11 mouse cellular contexts compared by ENCODE assay signal in genomic region chr12:71919156-71919555, GRCm38 (mm10).
A peak's percentile ranks its signal among the peaks of the same experiment; 100 is the strongest.
DNase-seq lines count a peak whose midpoint lies in the region; ATAC-seq and TF ChIP-seq lines count a peak whose summit lies in the region.
"Had no signal": no experiment of that assay in that cellular context is flagged by ENCODE, and none has a peak within 500 bp of the region (broad histone marks: within the 10 kb centered on the region; RNA-seq: fewer than 3 reads in every experiment).

No protein-coding gene starts in this region.

- peaks cover 38% of the 10 kb centered on the region for H3K4me1 ChIP-seq in heart, embryonic 16.5 days (ENCODE audit: control insufficient read depth, insufficient read depth, low read length)
- H3K4me1 ChIP-seq in neural tube, embryonic 15.5 days: peaks cover 29% of the 10 kb centered on the region
- peaks cover 15% of the 10 kb centered on the region; the same call in 1 of the 2 replicates for H3K4me1 ChIP-seq in lung, postnatal 0 days (ENCODE audit: insufficient read depth, low read depth, low read length)

- intact Hi-C loops in heart, postnatal 36 days (cut with DNase I): no loop called here

- peak; percentile 31; the same call in 1 of the 2 replicates for TF ChIP-seq EP300 in lung, postnatal 0 days (IDR thresholded peaks at IDR 0.05)

- H3K36me3 ChIP-seq in heart, embryonic 16.5 days (ENCODE audit: control insufficient read depth, insufficient read depth): peaks cover 15% of the 10 kb centered on the region
- H3K36me3 ChIP-seq in neural tube, embryonic 15.5 days: peaks cover 21% of the 10 kb centered on the region
- H3K36me3 ChIP-seq in lung, postnatal 0 days (ENCODE audit: insufficient read depth, low read length): peaks cover 26% of the 10 kb centered on the region

- WGBS in heart, embryonic 16.5 days: 28% methylated on average over 4 of the region's 4 CpGs
- 68% methylated on average over 4 of the region's 4 CpGs for WGBS in neural tube, embryonic 15.5 days
- WGBS in lung, postnatal 0 days: 19% methylated on average over 4 of the region's 4 CpGs

- no peak overlapping the region for H3K4me3 ChIP-seq in heart, embryonic 16.5 days (ENCODE audit: low read length)
- H3K4me3 ChIP-seq in neural tube, embryonic 15.5 days (replicated peaks): no peak overlapping the region
- no peak overlapping the region for H3K4me3 ChIP-seq in lung, postnatal 0 days (ENCODE audit: low read depth, low read length)

- DNase-seq in heart, postnatal 36 days: no peak
- DNase-seq in neural tube, embryonic 10.5 days (ENCODE audit: extremely low spot score, low spot score): no peak
- peak; percentile 59 for DNase-seq in lung, postnatal 0 days (ENCODE audit: low spot score)
- no peak for DNase-seq in spleen, postnatal 36 days (ENCODE audit: low spot score in 2 of 2)
- DNase-seq in adrenal gland, postnatal 25 days: no peak
- DNase-seq: adrenal gland, postnatal 10 days; cerebellum, postnatal 14 days; left cerebral cortex, postnatal 4 days had no signal

- ATAC-seq in heart, embryonic 16.5 days (replicated peaks; ENCODE audit: extremely low read depth, insufficient read depth, low FRiP score): 0 out of 2 replicates have a peak, but pooled peaks have one; percentile 10
- no peak for ATAC-seq in neural tube, embryonic 15.5 days (ENCODE audit: low FRiP score)
- peak; percentile 63 for ATAC-seq in lung, postnatal 0 days
- ATAC-seq: intestine, postnatal 0 days had no signal

- no peak for TF ChIP-seq CTCF in lung, postnatal 0 days (IDR thresholded peaks at IDR 0.05)

- H3K9me3 ChIP-seq in heart, embryonic 16.5 days (replicated peaks; ENCODE audit: control insufficient read depth, low read length): no peaks in the 10 kb centered on the region
- H3K9me3 ChIP-seq in neural tube, embryonic 15.5 days (replicated peaks): no peaks in the 10 kb centered on the region
- no peaks in the 10 kb centered on the region for H3K9me3 ChIP-seq in lung, postnatal 0 days (ENCODE audit: low read length)

- H3K27ac ChIP-seq in heart, embryonic 16.5 days (ENCODE audit: low read length): peak overlapping the region; percentile 28
- H3K27ac ChIP-seq in neural tube, embryonic 15.5 days (replicated peaks): 0 out of 2 replicates have a peak overlapping the region, but pooled peaks have one; percentile 1
- H3K27ac ChIP-seq in lung, postnatal 0 days (ENCODE audit: low read length): 0 out of 2 replicates have a peak overlapping the region, but pooled peaks have one; percentile 35

- no peak overlapping the region for H3K4me2 ChIP-seq in heart, embryonic 16.5 days (ENCODE audit: low read depth, low read length)
- no peak overlapping the region for H3K4me2 ChIP-seq in neural tube, embryonic 15.5 days
- H3K4me2 ChIP-seq in lung, postnatal 0 days (replicated peaks; ENCODE audit: low read depth, low read length): no peak overlapping the region

- no peaks in the 10 kb centered on the region for H3K27me3 ChIP-seq in heart, embryonic 16.5 days (ENCODE audit: control insufficient read depth, insufficient read depth, low read length)
- H3K27me3 ChIP-seq in neural tube, embryonic 15.5 days (replicated peaks): no peaks in the 10 kb centered on the region
- H3K27me3 ChIP-seq in lung, postnatal 0 days (replicated peaks; ENCODE audit: insufficient read depth, low read length): no peaks in the 10 kb centered on the region

- no peak overlapping the region for H3K9ac ChIP-seq in heart, embryonic 16.5 days (ENCODE audit: low read length)
- no peak overlapping the region for H3K9ac ChIP-seq in neural tube, embryonic 15.5 days (replicated peaks)
- no peak overlapping the region for H3K9ac ChIP-seq in lung, postnatal 0 days (replicated peaks; ENCODE audit: low read depth)
